Mouse (Mus musculus) ES-E14 (cell line): ENCODE measurements at regions not wholly inside any gene's neighbourhood (a gene's known extent, or its start where the extent isn't known, plus 50 kb on each side); places are given as distances from the start of the nearest gene placed in this dataset.

ENCODE experiments used
- DNase-seq: peaks from one replicate; pipeline ENCODE4 v3.0.0-alpha.2; 2013; ENCODE audit warnings: low read depth, low spot score
- H3K27ac ChIP-seq: 2 replicates; pipeline ENCODE4 v1.5.1; 2012; ENCODE audit warnings: low read depth, mild to moderate bottlenecking, low read length, moderate library complexity, mixed read lengths; ENCODE audit not compliant: poor library complexity, insufficient read depth, severe bottlenecking
- H3K36me3 ChIP-seq: 2 replicates; pipeline ENCODE4 v1.6.1; 2012; ENCODE audit warnings: mild to moderate bottlenecking, low read length, moderate library complexity, mixed read lengths; ENCODE audit not compliant: control insufficient read depth, poor library complexity, insufficient read depth, severe bottlenecking
- H3K4me1 ChIP-seq, 2 experiments: fragments of 150-350 bp in 1 of 2; sonication (generic) in 1 of 2; 2 replicates each; pipeline ENCODE4 v1.6.1; 2012; ENCODE audit warnings: low read length in 2 of 2, mild to moderate bottlenecking in 1 of 2, mixed read lengths in 1 of 2; ENCODE audit not compliant: control insufficient read depth in 2 of 2, insufficient read depth in 2 of 2, poor library complexity in 1 of 2
- H3K4me3 ChIP-seq, 2 experiments: fragments of 150-350 bp in 1 of 2; sonication (generic) in 1 of 2; 2 replicates each; pipeline ENCODE4 v1.5.1; 2012; ENCODE audit warnings: low read length in 2 of 2, low read depth in 1 of 2, mild to moderate bottlenecking in 1 of 2, mixed read lengths in 1 of 2; ENCODE audit not compliant: insufficient read depth in 1 of 2, poor library complexity in 1 of 2, severe bottlenecking in 1 of 2
- H3K9ac ChIP-seq: 2 replicates; pipeline ENCODE4 v1.6.1; 2012; ENCODE audit warnings: low read depth, mild to moderate bottlenecking, low read length, mixed read lengths; ENCODE audit not compliant: poor library complexity, insufficient read depth, severe bottlenecking
- H3K9me3 ChIP-seq: fragments of 150-350 bp; sonication (generic); 2 replicates; pipeline ENCODE4 v1.6.1; 2012; ENCODE audit warnings: low read depth, mild to moderate bottlenecking, low read length; ENCODE audit not compliant: control insufficient read depth, insufficient read depth
- CHD2 ChIP-seq: IDR thresholded peaks from 2 replicates; pipeline ENCODE4 v1.6.1; 2014; ENCODE audit warnings: mild to moderate bottlenecking, low read depth, low read length, inconsistent platforms
- HCFC1 ChIP-seq: IDR thresholded peaks from 2 replicates; pipeline ENCODE4 v1.6.1; 2012; ENCODE audit warnings: low read length, inconsistent platforms, borderline replicate concordance; ENCODE audit not compliant: insufficient read depth
- MAFK ChIP-seq: IDR thresholded peaks from 2 replicates; pipeline ENCODE4 v1.6.1; 2014; ENCODE audit warnings: mild to moderate bottlenecking, low read depth, low read length, inconsistent platforms; ENCODE audit not compliant: insufficient read depth
- ZC3H11A ChIP-seq: IDR thresholded peaks from 2 replicates; pipeline ENCODE4 v1.6.1; 2012; ENCODE audit warnings: low read depth, mild to moderate bottlenecking, inconsistent platforms, low read length, borderline replicate concordance
- ZNF384 ChIP-seq: IDR thresholded peaks from 2 replicates; pipeline ENCODE4 v1.6.1; 2012; ENCODE audit warnings: low read depth, low read length, inconsistent platforms
- in situ Hi-C, 2 experiments: fragments of 600-800 bp; cut with MboI; formaldehyde crosslinking; loops; one replicate each; pipeline ENCODE4 v1.15.1; 2025; ENCODE audit warnings: low sequenced_read_pairs in 2 of 2, inconsistent platforms in 1 of 2; ENCODE audit not compliant: unreplicated experiment in 2 of 2

DNA sequence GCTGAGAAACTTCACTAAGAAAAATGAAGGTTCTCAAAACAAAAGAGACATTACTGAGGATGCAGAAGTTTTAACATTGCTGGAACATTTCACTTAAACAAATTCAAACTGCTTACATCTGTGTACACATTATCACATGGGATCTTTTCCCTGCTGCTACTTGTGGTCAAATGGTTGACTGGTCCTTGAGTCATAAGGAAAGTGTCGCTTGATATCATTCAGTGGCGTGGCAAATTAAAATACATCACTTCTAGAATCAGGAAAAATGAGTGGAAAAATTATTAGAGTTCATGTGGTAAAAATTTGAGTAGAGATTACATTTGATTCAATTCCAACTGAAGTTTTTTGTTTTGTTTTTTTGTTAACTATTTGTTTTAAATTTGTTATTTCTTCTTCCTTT lies 420.2 kb upstream of the Adgrl2 start:
- H3K9me3 ChIP-seq: no peaks in the 10 kb centered on the region
- H3K27ac ChIP-seq: no peak overlapping the region
- in situ Hi-C loops: no loop called here
- TF ChIP-seq CHD2: no peak
- no peak for TF ChIP-seq HCFC1
- no peak for TF ChIP-seq MAFK
- no peak for TF ChIP-seq ZNF384
- TF ChIP-seq ZC3H11A: no peak
- peaks cover 3 to 6% of the 10 kb centered on the region in 2 experiments; a peak in 3 of 4 replicates for H3K4me1 ChIP-seq
- no peak overlapping the region for H3K4me3 ChIP-seq
- H3K36me3 ChIP-seq: no peaks in the 10 kb centered on the region
- no peak overlapping the region for H3K9ac ChIP-seq
- DNase-seq: no peak

DNA sequence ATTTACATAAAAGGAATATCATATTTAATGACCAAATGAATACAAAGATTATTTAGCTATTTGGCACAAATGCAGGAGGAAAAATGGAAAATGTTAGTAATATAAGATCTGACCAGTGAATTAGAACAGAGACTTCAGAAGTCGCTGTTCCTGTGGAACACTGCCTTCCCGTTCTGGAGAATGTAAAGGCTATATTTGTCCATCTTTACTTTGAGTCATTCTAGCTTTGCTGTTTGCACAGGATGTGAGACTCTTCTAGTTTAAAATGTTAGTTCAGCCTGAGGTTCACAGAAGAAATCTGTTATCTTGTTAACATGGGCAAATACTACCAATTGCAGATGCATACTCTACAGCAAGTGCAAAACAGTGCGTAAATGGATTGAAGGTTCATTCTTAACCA lies 418.5 kb upstream of the Adgrl2 start:
- Histone ChIP-seq H3K27ac (no peak overlapping the region), H3K9me3 (no peaks in the 10 kb centered on the region), H3K9ac (no peak overlapping the region), H3K4me3 (no peak overlapping the region), H3K36me3 (no peaks in the 10 kb centered on the region), H3K4me1 (peaks cover 3 to 6% of the 10 kb centered on the region in 2 experiments; a peak in 3 of 4 replicates)
- no peak for TF ChIP-seq MAFK
- TF ChIP-seq ZC3H11A: no peak
- no peak for TF ChIP-seq HCFC1
- no peak for TF ChIP-seq CHD2
- TF ChIP-seq ZNF384: no peak
- in situ Hi-C loops: no loop called here
- no peak for DNase-seq

DNA sequence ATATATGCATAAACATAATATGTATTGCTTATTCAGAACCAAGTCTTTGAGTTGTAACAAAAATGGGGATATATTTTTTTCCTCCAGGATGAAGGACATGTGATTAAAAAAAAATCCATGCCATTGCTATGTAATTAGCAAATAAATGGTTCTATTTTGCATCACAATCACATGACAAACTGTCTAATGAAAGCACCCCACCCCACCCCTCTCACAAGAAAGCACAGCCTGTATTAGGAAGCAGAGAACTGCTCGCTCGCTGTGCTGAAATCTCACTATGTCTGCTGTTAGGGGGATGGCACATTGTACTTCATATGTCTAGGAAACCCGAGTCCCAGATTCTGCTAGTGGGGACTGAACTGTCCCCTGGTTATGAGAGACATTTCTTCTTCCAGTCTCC lies 415.5 kb upstream of the Adgrl2 start:
- no peaks in the 10 kb centered on the region for H3K9me3 ChIP-seq
- in situ Hi-C loops: no loop called here
- peak; percentile 27 for DNase-seq
- no peak overlapping the region for H3K27ac ChIP-seq
- no peak overlapping the region for H3K4me3 ChIP-seq
- no peaks in the 10 kb centered on the region for H3K36me3 ChIP-seq
- H3K4me1 ChIP-seq: peaks cover 3 to 8% of the 10 kb centered on the region in 2 experiments; a peak in 3 of 4 replicates
- H3K9ac ChIP-seq: no peak overlapping the region
- TF ChIP-seq CHD2: no peak
- TF ChIP-seq ZNF384: peak; percentile 75

DNA sequence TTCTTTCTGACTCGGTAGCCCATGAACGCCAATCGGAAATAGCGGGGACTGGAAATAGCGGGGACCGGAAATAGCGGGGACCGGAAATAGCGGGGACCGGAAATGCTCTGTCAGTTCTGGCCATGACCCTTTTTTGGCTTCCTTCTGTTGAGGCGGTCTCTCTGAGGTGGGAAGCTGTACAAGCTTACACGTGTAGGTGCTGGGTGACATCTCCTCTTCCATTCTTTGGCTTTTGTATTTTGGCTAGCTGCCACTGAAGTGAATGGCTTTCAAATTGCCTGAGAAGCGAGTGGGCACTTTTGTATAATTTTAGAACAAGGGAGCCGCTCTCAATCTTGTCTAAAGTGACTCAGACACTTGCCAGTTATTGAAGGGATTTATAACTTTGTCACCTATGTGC lies 414.3 kb upstream of the Adgrl2 start:
- DNase-seq: no peak
- H3K36me3 ChIP-seq: no peaks in the 10 kb centered on the region
- in situ Hi-C loops: no loop called here
- no peaks in the 10 kb centered on the region for H3K9me3 ChIP-seq
- peaks cover 3 to 8% of the 10 kb centered on the region in 2 experiments; a peak in 3 of 4 replicates for H3K4me1 ChIP-seq
- no peak overlapping the region for H3K27ac ChIP-seq
- TF ChIP-seq ZNF384 (no peak), CHD2 (no peak), MAFK (no peak), HCFC1 (no peak), ZC3H11A (no peak)
- H3K9ac ChIP-seq: no peak overlapping the region
- no peak overlapping the region for H3K4me3 ChIP-seq

DNA sequence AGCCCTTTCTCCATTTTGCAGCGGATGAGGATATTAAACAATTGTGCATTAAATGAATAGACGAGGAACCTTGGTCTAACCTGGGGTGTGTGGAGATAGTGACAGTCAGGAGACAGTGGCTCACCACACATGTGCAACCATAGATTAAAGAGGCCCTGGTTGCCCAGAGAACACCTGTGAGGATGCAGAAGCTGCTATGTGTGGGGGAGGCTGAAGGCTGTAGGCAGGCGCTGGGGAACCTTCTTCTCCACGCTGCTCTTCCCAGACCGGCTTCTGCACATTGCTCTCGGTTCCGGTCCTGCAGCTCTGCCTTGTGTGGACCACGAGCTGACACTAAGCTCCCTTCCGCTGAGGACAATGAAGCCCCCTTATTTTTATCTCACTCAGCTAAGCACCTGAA lies 412.1 kb upstream of the Adgrl2 start:
- peaks cover 0 to 6% of the 10 kb centered on the region in 2 experiments; a peak in 2 of 4 replicates for H3K4me1 ChIP-seq
- no peak overlapping the region for H3K27ac ChIP-seq
- H3K9ac ChIP-seq: no peak overlapping the region
- H3K4me3 ChIP-seq: no peak overlapping the region
- H3K9me3 ChIP-seq: no peaks in the 10 kb centered on the region
- no peak for DNase-seq
- in situ Hi-C loops: no loop called here
- TF ChIP-seq CHD2 (no peak), ZNF384 (no peak), HCFC1 (no peak), ZC3H11A (no peak), MAFK (no peak)
- H3K36me3 ChIP-seq: no peaks in the 10 kb centered on the region
